Mouse (Mus musculus): Measurements from ENCODE around the gene Slc13a1. TPM values are rescaled to one million over a fixed set of nuclear protein-coding genes. Genes with fewer than 3 reads are reported as not detected.

The Slc13a1 gene
- total and polyA plus RNA-seq, 2 experiments from 2014 or later = 0.04 TPM; not detected in 1

GRCm38 (mm10) chr6:24072804-24073203 is 95.1 kb downstream of the Slc13a1 start:
- Histone ChIP-seq H3K9me3 (replicated peaks; ENCODE audit: control insufficient read depth, low read length) (no peaks in the 10 kb centered on the region), H3K27ac (ENCODE audit: low read depth) (no peak overlapping the region), H3K9ac (replicated peaks; ENCODE audit: low read depth, low read length) (no peak overlapping the region), H3K27me3 (ENCODE audit: control insufficient read depth, insufficient read depth, low read length) (no peaks in the 10 kb centered on the region), H3K4me2 (ENCODE audit: low read depth, low read length) (no peak overlapping the region), H3K36me3 (replicated peaks; ENCODE audit: control insufficient read depth, insufficient read depth, low read length) (no peaks in the 10 kb centered on the region), H3K4me3 (ENCODE audit: low read depth, low read length) (no peak overlapping the region), H3K4me1 (ENCODE audit: control insufficient read depth, insufficient read depth) (no peaks in the 10 kb centered on the region)
- no peak for DNase-seq (ENCODE audit: low spot score)
- no peak for TF ChIP-seq EP300 (IDR thresholded peaks at IDR 0.05; ENCODE audit: low read depth)
- no peak for TF ChIP-seq CTCF (IDR thresholded peaks at IDR 0.05; ENCODE audit: low read depth)
- WGBS = 65% methylated on average over 4 of the region's 4 CpGs
- ATAC-seq (ENCODE audit: insufficient read depth, low read depth) = no peak

DNA sequence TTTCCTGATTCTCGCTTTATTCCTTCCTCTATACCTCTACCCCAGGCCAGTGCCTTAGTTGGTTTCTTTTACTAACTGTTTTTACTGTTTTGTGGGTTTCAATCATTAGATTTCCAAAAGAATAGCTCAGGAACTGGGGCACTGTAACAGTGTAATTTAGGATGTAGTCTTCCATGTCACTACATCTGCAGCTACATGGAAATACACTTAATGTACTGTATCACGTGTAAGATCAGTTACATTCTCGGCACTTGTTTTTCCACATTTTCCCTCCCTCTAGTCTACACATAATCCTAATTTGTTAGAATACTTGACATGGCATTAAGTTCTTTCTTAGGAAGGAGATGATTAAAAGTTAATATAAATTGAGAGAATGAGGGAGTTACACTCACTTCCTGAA is 108.1 kb downstream of the Slc13a1 start:
- DNase-seq (ENCODE audit: low spot score) (no peak), ATAC-seq (ENCODE audit: insufficient read depth, low read depth) (no peak)
- no peaks in the 10 kb centered on the region for H3K27me3 ChIP-seq (ENCODE audit: control insufficient read depth, insufficient read depth, low read length)
- no peak overlapping the region for H3K4me2 ChIP-seq (ENCODE audit: low read depth, low read length)
- H3K4me3 ChIP-seq (ENCODE audit: low read depth, low read length) = no peak overlapping the region
- H3K36me3 ChIP-seq (replicated peaks; ENCODE audit: control insufficient read depth, insufficient read depth, low read length) = no peaks in the 10 kb centered on the region
- no peaks in the 10 kb centered on the region for H3K4me1 ChIP-seq (ENCODE audit: control insufficient read depth, insufficient read depth)
- no peak overlapping the region for H3K27ac ChIP-seq (ENCODE audit: low read depth)
- no peak overlapping the region for H3K9ac ChIP-seq (replicated peaks; ENCODE audit: low read depth, low read length)
- no peaks in the 10 kb centered on the region for H3K9me3 ChIP-seq (replicated peaks; ENCODE audit: control insufficient read depth, low read length)
- TF ChIP-seq CTCF (IDR thresholded peaks at IDR 0.05; ENCODE audit: low read depth) (no peak), EP300 (IDR thresholded peaks at IDR 0.05; ENCODE audit: low read depth) (no peak)
- WGBS = 69% methylated on average over 3 of the region's 3 CpGs

GRCm38 (mm10) chr6:24055086-24055485 is 112.8 kb downstream of the Slc13a1 start:
- no peak overlapping the region for H3K4me3 ChIP-seq (ENCODE audit: low read depth, low read length)
- 82% methylated on average over 4 of the region's 4 CpGs for WGBS

GRCm38 (mm10) chr6:24054086-24054710 is 113.7 kb downstream of the Slc13a1 start:
- TF ChIP-seq EP300 (IDR thresholded peaks at IDR 0.05; ENCODE audit: low read depth) (no peak), CTCF (IDR thresholded peaks at IDR 0.05; ENCODE audit: low read depth) (no peak)
- Histone ChIP-seq H3K4me1 (ENCODE audit: control insufficient read depth, insufficient read depth) (no peaks in the 10 kb centered on the region), H3K9me3 (replicated peaks; ENCODE audit: control insufficient read depth, low read length) (no peaks in the 10 kb centered on the region), H3K9ac (replicated peaks; ENCODE audit: low read depth, low read length) (no peak overlapping the region), H3K27me3 (ENCODE audit: control insufficient read depth, insufficient read depth, low read length) (no peaks in the 10 kb centered on the region), H3K4me2 (ENCODE audit: low read depth, low read length) (no peak overlapping the region), H3K4me3 (ENCODE audit: low read depth, low read length) (no peak overlapping the region), H3K27ac (ENCODE audit: low read depth) (no peak overlapping the region), H3K36me3 (replicated peaks; ENCODE audit: control insufficient read depth, insufficient read depth, low read length) (no peaks in the 10 kb centered on the region)
- DNase-seq (ENCODE audit: low spot score) = no peak
- 86% methylated on average over 9 of the region's 9 CpGs for WGBS
- ATAC-seq (ENCODE audit: insufficient read depth, low read depth) = no peak

More at GRCm38 (mm10) chr6:24055086-24055485, 112.8 kb downstream of the Slc13a1 start:
- Histone ChIP-seq H3K27ac (ENCODE audit: low read depth) (no peak overlapping the region), H3K9me3 (replicated peaks; ENCODE audit: control insufficient read depth, low read length) (no peaks in the 10 kb centered on the region), H3K4me2 (ENCODE audit: low read depth, low read length) (no peak overlapping the region), H3K36me3 (replicated peaks; ENCODE audit: control insufficient read depth, insufficient read depth, low read length) (no peaks in the 10 kb centered on the region), H3K4me1 (ENCODE audit: control insufficient read depth, insufficient read depth) (no peaks in the 10 kb centered on the region), H3K9ac (replicated peaks; ENCODE audit: low read depth, low read length) (no peak overlapping the region), H3K27me3 (ENCODE audit: control insufficient read depth, insufficient read depth, low read length) (no peaks in the 10 kb centered on the region)
- no peak for ATAC-seq (ENCODE audit: insufficient read depth, low read depth)
- no peak for DNase-seq (ENCODE audit: low spot score)
- no peak for TF ChIP-seq CTCF (IDR thresholded peaks at IDR 0.05; ENCODE audit: low read depth)
- TF ChIP-seq EP300 (IDR thresholded peaks at IDR 0.05; ENCODE audit: low read depth) = no peak

DNA sequence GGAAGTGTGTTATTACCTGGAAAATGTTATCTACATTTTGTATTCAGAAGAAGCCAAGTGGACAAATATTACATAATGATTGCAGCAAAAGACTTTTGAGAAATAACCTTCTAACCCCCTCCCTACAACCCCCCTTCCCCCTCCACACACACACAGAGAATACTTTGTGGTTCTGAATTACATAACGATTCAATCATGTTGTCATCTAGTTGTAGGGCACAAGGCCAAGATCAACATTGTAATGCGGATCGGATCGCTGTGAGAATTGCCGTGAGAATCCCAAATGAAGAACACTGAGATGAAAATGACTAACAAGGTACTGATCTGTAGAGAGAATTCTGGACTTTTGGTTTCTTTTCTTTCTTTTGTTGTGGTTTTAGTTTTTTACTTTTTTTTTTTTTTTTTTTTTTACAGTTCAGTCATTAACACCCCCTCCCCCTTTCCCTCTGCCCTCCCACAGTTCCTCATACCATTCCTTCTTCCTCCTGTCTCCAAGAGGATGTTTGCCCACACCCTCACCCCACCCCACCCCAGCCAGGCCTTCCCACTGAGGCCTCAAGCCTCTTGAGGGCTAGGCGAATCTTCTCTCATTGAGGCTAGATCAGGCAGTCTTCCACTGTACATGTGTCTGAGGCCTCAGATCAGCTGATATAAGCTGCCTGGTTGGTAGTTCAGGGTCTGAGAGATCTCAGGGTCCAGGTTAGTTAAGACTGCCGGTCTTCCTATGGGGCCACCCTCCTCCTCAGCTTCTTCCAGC is 120.7 kb downstream of the Slc13a1 start:
- no peaks in the 10 kb centered on the region for H3K4me1 ChIP-seq (ENCODE audit: control insufficient read depth, insufficient read depth)
- DNase-seq (ENCODE audit: low spot score) (no peak), ATAC-seq (ENCODE audit: insufficient read depth, low read depth) (no peak)
- no peak overlapping the region for H3K9ac ChIP-seq (replicated peaks; ENCODE audit: low read depth, low read length)
- H3K4me3 ChIP-seq (ENCODE audit: low read depth, low read length) = no peak overlapping the region
- TF ChIP-seq CTCF (IDR thresholded peaks at IDR 0.05; ENCODE audit: low read depth) (no peak), EP300 (IDR thresholded peaks at IDR 0.05; ENCODE audit: low read depth) (no peak)
- H3K27ac ChIP-seq (ENCODE audit: low read depth) = no peak overlapping the region
- no peaks in the 10 kb centered on the region for H3K36me3 ChIP-seq (replicated peaks; ENCODE audit: control insufficient read depth, insufficient read depth, low read length)
- no peaks in the 10 kb centered on the region for H3K9me3 ChIP-seq (replicated peaks; ENCODE audit: control insufficient read depth, low read length)
- WGBS = 58% methylated on average over 7 of the region's 7 CpGs
- H3K27me3 ChIP-seq (ENCODE audit: control insufficient read depth, insufficient read depth, low read length) = no peaks in the 10 kb centered on the region
- H3K4me2 ChIP-seq (ENCODE audit: low read depth, low read length) = no peak overlapping the region
